Mouse (Mus musculus): Measurements from ENCODE around the gene Rab3ip. TPM values are rescaled to one million over a fixed set of nuclear protein-coding genes. Genes with fewer than 3 reads are reported as not detected.

Gene Rab3ip
- polyA plus RNA-seq, 2 experiments: 6.6 to 7.4 TPM

DNA sequence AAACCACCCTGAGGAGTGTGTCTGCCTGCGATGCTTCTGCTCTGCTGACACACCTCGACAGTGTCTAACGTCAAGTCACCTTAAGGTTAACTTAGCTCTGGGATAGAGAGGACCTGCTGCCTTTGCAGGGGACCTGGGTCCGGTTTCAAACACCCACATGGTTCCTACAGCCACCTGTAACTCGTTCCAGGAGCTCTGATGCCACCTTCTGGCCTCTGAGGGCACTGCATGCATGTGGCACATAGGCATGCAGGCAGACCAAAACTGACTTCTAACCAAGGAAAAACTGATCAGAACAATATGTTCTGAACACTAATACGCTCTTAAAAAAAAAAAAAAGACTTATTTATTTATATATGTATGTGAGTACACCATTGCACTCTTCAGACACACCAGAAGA, 7.5 kb downstream of the Rab3ip start:
- H3K9me3 ChIP-seq (ENCODE audit: control insufficient read depth, low read length): no peaks in the 10 kb centered on the region
- ATAC-seq (ENCODE audit: insufficient read depth) (no peak), DNase-seq (ENCODE audit: low read depth in 3 of 3, low spot score in 3 of 3) (no peak)
- H3K27ac ChIP-seq: no peak overlapping the region
- H3K4me3 ChIP-seq (ENCODE audit: insufficient read depth in 1 of 2, low read depth in 2 of 2, low read length in 2 of 2): no peak overlapping the region
- peaks cover 0 to 6% of the 10 kb centered on the region in 2 experiments; a peak in 2 of 4 replicates for H3K4me1 ChIP-seq (replicated peaks; ENCODE audit: control insufficient read depth in 2 of 2, insufficient read depth in 2 of 2, low read length in 1 of 2)
- H3K9ac ChIP-seq (replicated peaks): no peak overlapping the region
- H3K36me3 ChIP-seq (replicated peaks; ENCODE audit: control insufficient read depth, insufficient read depth, low read depth): no peaks in the 10 kb centered on the region
- no peak overlapping the region for H3K4me2 ChIP-seq (ENCODE audit: low read depth)
- 70% methylated on average over 6 of the region's 6 CpGs for WGBS (ENCODE audit: insufficient replicate concordance)
- peak; percentile 84 for TF ChIP-seq CTCF (IDR thresholded peaks at IDR 0.05; ENCODE audit: low read depth)
- no peak for TF ChIP-seq EP300 (IDR thresholded peaks at IDR 0.05; ENCODE audit: low read depth)
- no peaks in the 10 kb centered on the region for H3K27me3 ChIP-seq (ENCODE audit: control insufficient read depth, insufficient read depth, low read length)

DNA sequence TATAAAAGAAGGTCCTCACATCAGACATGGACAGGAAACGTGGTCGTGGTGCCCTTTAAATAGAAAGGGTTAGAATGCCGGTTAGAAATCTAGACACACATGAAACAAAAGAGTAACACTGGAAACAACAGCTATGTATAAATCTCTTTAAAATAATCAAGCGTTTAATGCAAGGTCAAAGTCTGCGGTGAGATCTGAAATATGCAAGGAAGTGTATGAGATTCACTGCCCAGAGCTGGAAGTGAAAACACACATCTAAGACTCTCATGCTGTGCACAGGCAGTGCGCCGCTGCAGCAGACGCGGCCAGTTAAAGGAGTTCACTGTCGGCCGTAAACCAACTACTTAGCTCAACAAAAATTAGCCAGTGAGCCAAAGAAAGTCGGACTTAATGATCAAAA, 15.5 kb downstream of the Rab3ip start:
- H3K4me3 ChIP-seq (ENCODE audit: insufficient read depth in 1 of 2, low read depth in 2 of 2, low read length in 2 of 2): no peak overlapping the region
- no peak overlapping the region for H3K27ac ChIP-seq
- TF ChIP-seq EP300 (IDR thresholded peaks at IDR 0.05; ENCODE audit: low read depth): no peak
- TF ChIP-seq CTCF (IDR thresholded peaks at IDR 0.05; ENCODE audit: low read depth): no peak
- H3K27me3 ChIP-seq (ENCODE audit: control insufficient read depth, insufficient read depth, low read length): no peaks in the 10 kb centered on the region
- ATAC-seq (ENCODE audit: insufficient read depth): no peak
- no peaks in the 10 kb centered on the region for H3K4me1 ChIP-seq (replicated peaks; ENCODE audit: control insufficient read depth in 2 of 2, insufficient read depth in 2 of 2, low read length in 1 of 2)
- 67% methylated on average over 12 of the region's 12 CpGs for WGBS (ENCODE audit: insufficient replicate concordance)
- no peaks in the 10 kb centered on the region for H3K36me3 ChIP-seq (replicated peaks; ENCODE audit: control insufficient read depth, insufficient read depth, low read depth)
- H3K9ac ChIP-seq (replicated peaks): no peak overlapping the region
- no peaks in the 10 kb centered on the region for H3K9me3 ChIP-seq (ENCODE audit: control insufficient read depth, low read length)
- H3K4me2 ChIP-seq (ENCODE audit: low read depth): no peak overlapping the region
- DNase-seq (ENCODE audit: low read depth in 3 of 3, low spot score in 3 of 3): no peak

DNA sequence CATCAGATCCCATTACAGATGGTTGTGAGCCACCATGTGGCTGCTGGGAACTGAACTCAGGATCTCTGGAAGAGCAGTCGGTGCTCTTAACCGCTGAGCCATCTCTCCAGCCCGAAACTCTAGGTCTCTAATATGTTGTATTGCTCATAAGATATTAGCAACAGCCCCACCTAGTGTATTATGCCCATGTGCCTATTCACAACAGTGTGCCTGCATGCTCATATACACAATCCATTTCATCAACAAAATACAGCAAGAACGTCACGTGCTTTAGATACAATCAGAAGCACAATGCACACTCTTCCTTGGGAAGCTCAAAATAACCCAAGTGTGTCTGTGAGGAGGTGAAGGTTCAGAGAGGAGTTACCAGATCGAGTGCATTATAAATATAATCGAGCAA, 16.8 kb downstream of the Rab3ip start:
- no peaks in the 10 kb centered on the region for H3K27me3 ChIP-seq (ENCODE audit: control insufficient read depth, insufficient read depth, low read length)
- no peak for ATAC-seq (ENCODE audit: insufficient read depth)
- no peaks in the 10 kb centered on the region for H3K9me3 ChIP-seq (ENCODE audit: control insufficient read depth, low read length)
- DNase-seq (ENCODE audit: low read depth in 3 of 3, low spot score in 3 of 3): no peak
- 84% methylated on average over 7 of the region's 7 CpGs for WGBS (ENCODE audit: insufficient replicate concordance)
- no peak overlapping the region for H3K27ac ChIP-seq
- no peaks in the 10 kb centered on the region for H3K36me3 ChIP-seq (replicated peaks; ENCODE audit: control insufficient read depth, insufficient read depth, low read depth)
- no peak for TF ChIP-seq CTCF (IDR thresholded peaks at IDR 0.05; ENCODE audit: low read depth)
- TF ChIP-seq EP300 (IDR thresholded peaks at IDR 0.05; ENCODE audit: low read depth): no peak
- H3K9ac ChIP-seq (replicated peaks): no peak overlapping the region
- H3K4me1 ChIP-seq (replicated peaks; ENCODE audit: control insufficient read depth in 2 of 2, insufficient read depth in 2 of 2, low read length in 1 of 2): no peaks in the 10 kb centered on the region
- H3K4me2 ChIP-seq (ENCODE audit: low read depth): no peak overlapping the region
- H3K4me3 ChIP-seq (ENCODE audit: insufficient read depth in 1 of 2, low read depth in 2 of 2, low read length in 2 of 2): no peak overlapping the region

DNA sequence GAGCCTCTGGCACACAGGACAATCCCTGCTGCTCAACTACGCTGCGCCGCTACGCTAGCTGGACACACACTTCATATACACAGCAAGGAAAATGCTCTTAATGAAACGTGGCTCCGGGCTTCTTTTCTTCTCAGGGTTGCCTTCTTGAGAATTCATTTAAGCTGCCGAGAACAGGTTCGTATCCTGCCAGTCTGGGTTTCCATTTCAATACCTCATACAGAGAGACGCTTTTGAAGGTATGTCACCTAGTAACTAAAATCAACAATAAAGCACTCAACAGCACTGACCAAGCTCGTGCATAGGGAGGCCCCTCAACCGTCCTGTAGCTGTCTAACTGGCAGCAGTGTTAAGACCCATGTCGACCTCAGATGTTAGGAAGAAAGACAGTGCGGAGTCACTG, 18.2 kb downstream of the Rab3ip start:
- no peak for DNase-seq (ENCODE audit: low read depth in 3 of 3, low spot score in 3 of 3)
- Histone ChIP-seq H3K4me3 (ENCODE audit: insufficient read depth in 1 of 2, low read depth in 2 of 2, low read length in 2 of 2) (no peak overlapping the region), H3K36me3 (replicated peaks; ENCODE audit: control insufficient read depth, insufficient read depth, low read depth) (no peaks in the 10 kb centered on the region), H3K9ac (replicated peaks) (no peak overlapping the region), H3K4me2 (ENCODE audit: low read depth) (no peak overlapping the region), H3K27me3 (ENCODE audit: control insufficient read depth, insufficient read depth, low read length) (no peaks in the 10 kb centered on the region), H3K9me3 (ENCODE audit: control insufficient read depth, low read length) (no peaks in the 10 kb centered on the region), H3K4me1 (replicated peaks; ENCODE audit: control insufficient read depth in 2 of 2, insufficient read depth in 2 of 2, low read length in 1 of 2) (no peaks in the 10 kb centered on the region), H3K27ac (no peak overlapping the region)
- no peak for ATAC-seq (ENCODE audit: insufficient read depth)
- no peak for TF ChIP-seq EP300 (IDR thresholded peaks at IDR 0.05; ENCODE audit: low read depth)
- TF ChIP-seq CTCF (IDR thresholded peaks at IDR 0.05; ENCODE audit: low read depth): no peak
- WGBS (ENCODE audit: insufficient replicate concordance): 82% methylated on average over 13 of the region's 13 CpGs

DNA sequence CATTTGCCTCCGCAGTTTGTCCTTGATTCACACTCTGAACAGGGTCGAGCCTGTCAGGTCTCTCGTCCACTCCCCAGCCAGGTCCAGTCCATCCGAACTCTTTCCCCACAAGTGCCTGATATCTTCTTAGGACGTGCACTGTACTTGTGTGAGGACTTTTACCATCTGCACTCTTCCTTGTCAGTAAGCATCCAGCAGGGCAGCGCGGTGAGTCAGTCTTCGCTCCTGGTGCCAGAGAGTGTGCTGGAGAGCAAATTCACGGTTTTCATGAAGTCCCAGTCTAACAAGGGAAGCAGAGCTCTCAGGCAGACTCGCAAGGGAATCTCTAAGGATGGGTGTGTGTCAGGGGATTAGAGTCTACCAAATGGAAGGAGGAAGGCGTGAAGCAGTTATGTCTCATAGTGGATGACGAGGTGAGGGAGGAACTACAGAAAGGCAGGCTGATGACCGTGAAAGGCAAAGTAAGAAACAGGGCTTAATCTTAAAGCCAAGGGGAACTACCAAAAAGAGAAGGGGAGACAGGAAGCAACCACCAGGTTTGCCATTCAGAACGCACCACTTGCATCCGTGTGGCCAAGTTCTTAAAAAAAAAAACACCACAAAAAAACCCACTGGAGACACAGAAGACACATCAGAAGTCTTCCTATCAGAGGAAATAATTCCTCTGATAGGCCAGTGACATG, 18.9 kb downstream of the Rab3ip start:
- no peaks in the 10 kb centered on the region for H3K9me3 ChIP-seq (ENCODE audit: control insufficient read depth, low read length)
- H3K4me3 ChIP-seq (ENCODE audit: insufficient read depth in 1 of 2, low read depth in 2 of 2, low read length in 2 of 2): no peak overlapping the region
- DNase-seq (ENCODE audit: low read depth in 3 of 3, low spot score in 3 of 3): no peak
- TF ChIP-seq EP300 (IDR thresholded peaks at IDR 0.05; ENCODE audit: low read depth) (no peak), CTCF (IDR thresholded peaks at IDR 0.05; ENCODE audit: low read depth) (no peak)
- H3K4me2 ChIP-seq (ENCODE audit: low read depth): no peak overlapping the region
- ATAC-seq (ENCODE audit: insufficient read depth): no peak
- 66% methylated on average over 15 of the region's 15 CpGs for WGBS (ENCODE audit: insufficient replicate concordance)
- no peak overlapping the region for H3K9ac ChIP-seq (replicated peaks)
- H3K27ac ChIP-seq: no peak overlapping the region
- H3K27me3 ChIP-seq (ENCODE audit: control insufficient read depth, insufficient read depth, low read length): no peaks in the 10 kb centered on the region
- no peaks in the 10 kb centered on the region for H3K36me3 ChIP-seq (replicated peaks; ENCODE audit: control insufficient read depth, insufficient read depth, low read depth)
- H3K4me1 ChIP-seq (replicated peaks; ENCODE audit: control insufficient read depth in 2 of 2, insufficient read depth in 2 of 2, low read length in 1 of 2): no peaks in the 10 kb centered on the region
